Mouse (Mus musculus) MEL (cell line): ENCODE results near the gene Dennd1b. TPM values are rescaled to one million over a fixed set of nuclear protein-coding genes. Genes with fewer than 3 reads are reported as not detected.

Source experiments
- DNase-seq: peaks from one replicate; pipeline ENCODE4 v3.0.0; 2011; ENCODE audit warnings: low read depth, low spot score
- H3K27ac ChIP-seq: 2 replicates; pipeline ENCODE4 v1.5.1; 2012; ENCODE audit warnings: low read depth, mild to moderate bottlenecking, control low read depth, low read length, moderate library complexity; ENCODE audit not compliant: control insufficient read depth
- H3K27me3 ChIP-seq, 2 experiments: fragments of 150-350 bp in 1 of 2; sonication (generic) in 1 of 2; 2 replicates each; pipeline ENCODE4 v1.6.1; 2012; ENCODE audit warnings: low read length in 2 of 2, mild to moderate bottlenecking in 2 of 2, improper control_type of control experiment in 1 of 2, moderate library complexity in 1 of 2; ENCODE audit not compliant: insufficient read depth in 2 of 2, control insufficient read depth in 1 of 2
- H3K36me3 ChIP-seq, 2 experiments: 2 replicates each; pipeline ENCODE4 v1.6.1; 2012 to 2014; ENCODE audit warnings: low read length in 2 of 2, improper control_type of control experiment in 1 of 2, inconsistent platforms in 1 of 2, mild to moderate bottlenecking in 1 of 2; ENCODE audit not compliant: insufficient read depth in 2 of 2, control insufficient read depth in 1 of 2
- H3K4me1 ChIP-seq, 2 experiments: fragments of 150-350 bp in 1 of 2; sonication (generic) in 1 of 2; 2 replicates each; pipeline ENCODE4 v1.6.1; 2012; ENCODE audit warnings: low read length in 2 of 2, improper control_type of control experiment in 1 of 2, mild to moderate bottlenecking in 1 of 2; ENCODE audit not compliant: insufficient read depth in 2 of 2, control insufficient read depth in 1 of 2
- H3K4me3 ChIP-seq, 2 experiments: fragments of 150-350 bp in 1 of 2; sonication (generic) in 1 of 2; 2 replicates each; pipeline ENCODE4 v1.5.1; 2012; ENCODE audit warnings: low read depth in 2 of 2, low read length in 2 of 2, mild to moderate bottlenecking in 2 of 2, moderate library complexity in 2 of 2, control low read depth in 1 of 2, improper control_type of control experiment in 1 of 2; ENCODE audit not compliant: control insufficient read depth in 1 of 2, insufficient read depth in 1 of 2
- H3K79me2 ChIP-seq: 2 replicates; pipeline ENCODE4 v1.6.1; 2012; ENCODE audit warnings: mild to moderate bottlenecking, low read length, moderate library complexity; ENCODE audit not compliant: control insufficient read depth, poor library complexity, insufficient read depth
- H3K9ac ChIP-seq: 2 replicates; pipeline ENCODE4 v1.6.1; 2012; ENCODE audit warnings: low read depth, mild to moderate bottlenecking, control low read depth, low read length, moderate library complexity; ENCODE audit not compliant: control insufficient read depth, poor library complexity, severe bottlenecking
- H3K9me3 ChIP-seq: fragments of 150-350 bp; sonication (generic); replicated peaks from 2 replicates; pipeline ENCODE4 v1.6.1; 2012; ENCODE audit warnings: mild to moderate bottlenecking, low read length, improper control_type of control experiment, moderate library complexity; ENCODE audit not compliant: insufficient read depth
- BHLHE40 ChIP-seq: IDR thresholded peaks from 2 replicates; pipeline ENCODE4 v1.6.1; 2012; ENCODE audit warnings: low read depth, mild to moderate bottlenecking, inconsistent platforms, low read length, improper control_type of control experiment, borderline replicate concordance
- CHD1 ChIP-seq: IDR thresholded peaks from 2 replicates; pipeline ENCODE4 v1.6.1; 2012; ENCODE audit warnings: low read depth, mild to moderate bottlenecking, inconsistent platforms, low read length, improper control_type of control experiment
- EP300 ChIP-seq, 2 experiments: IDR thresholded peaks; 2 replicates each; pipeline ENCODE4 v1.6.1; 2011; ENCODE audit warnings: improper control_type of control experiment in 2 of 2, low read length in 2 of 2, low read depth in 1 of 2, mild to moderate bottlenecking in 1 of 2
- GATA1 ChIP-seq: IDR thresholded peaks from 2 replicates; pipeline ENCODE4 v1.6.1; 2011; ENCODE audit warnings: low read depth, low read length, improper control_type of control experiment
- HCFC1 ChIP-seq: IDR thresholded peaks from 2 replicates; pipeline ENCODE4 v1.6.1; 2012; ENCODE audit warnings: low read depth, mild to moderate bottlenecking, inconsistent platforms, low read length, improper control_type of control experiment, moderate library complexity
- JUND ChIP-seq: IDR thresholded peaks from 2 replicates; pipeline ENCODE4 v1.6.1; 2011; ENCODE audit warnings: low read depth, mild to moderate bottlenecking, improper control_type of control experiment, low read length
- KAT2A ChIP-seq: conservative IDR thresholded peaks from 2 replicates; pipeline ENCODE4 v1.6.1; 2012; ENCODE audit warnings: low read depth, low read length, improper control_type of control experiment, inconsistent platforms
- MAX ChIP-seq: IDR thresholded peaks from 2 replicates; pipeline ENCODE4 v1.6.1; 2011; ENCODE audit warnings: low read length, improper control_type of control experiment
- MXI1 ChIP-seq: IDR thresholded peaks from 2 replicates; pipeline ENCODE4 v1.6.1; 2011; ENCODE audit warnings: mild to moderate bottlenecking, low read depth, low read length, improper control_type of control experiment
- MYB ChIP-seq: IDR thresholded peaks from 2 replicates; pipeline ENCODE4 v1.6.1; 2011; ENCODE audit warnings: mild to moderate bottlenecking, low read depth, low read length, improper control_type of control experiment
- MYC ChIP-seq: IDR thresholded peaks from 2 replicates; pipeline ENCODE4 v1.6.1; 2011; ENCODE audit warnings: low read depth, mild to moderate bottlenecking, low read length, improper control_type of control experiment, moderate library complexity
- NELFE ChIP-seq: IDR thresholded peaks from 2 replicates; pipeline ENCODE4 v1.6.1; 2011; ENCODE audit warnings: low read depth, low read length, improper control_type of control experiment
- POLR2A ChIP-seq, 2 experiments: IDR thresholded peaks; 2 replicates each; pipeline ENCODE4 v1.6.1; 2011 to 2012; ENCODE audit warnings: low read length in 2 of 2, mild to moderate bottlenecking in 2 of 2, control low read depth in 1 of 2, improper control_type of control experiment in 1 of 2, low read depth in 1 of 2, moderate library complexity in 1 of 2; ENCODE audit not compliant: control insufficient read depth in 1 of 2, insufficient read depth in 1 of 2, poor library complexity in 1 of 2
- POLR2AphosphoS2 ChIP-seq: IDR thresholded peaks from 2 replicates; pipeline ENCODE4 v1.6.1; 2011; ENCODE audit warnings: low read length, improper control_type of control experiment
- POLR2AphosphoS5 ChIP-seq: IDR thresholded peaks from 2 replicates; pipeline ENCODE4 v1.6.1; 2012; ENCODE audit warnings: low read depth, borderline replicate concordance, mild to moderate bottlenecking, inconsistent platforms, low read length, moderate library complexity, mixed read lengths
- SIN3A ChIP-seq: IDR thresholded peaks from 2 replicates; pipeline ENCODE4 v1.6.1; 2012; ENCODE audit warnings: low read length, improper control_type of control experiment, inconsistent platforms
- TCF12 ChIP-seq: IDR thresholded peaks from 2 replicates; pipeline ENCODE4 v1.6.1; 2014; ENCODE audit warnings: low read depth, mild to moderate bottlenecking, inconsistent platforms, low read length, improper control_type of control experiment, moderate library complexity
- UBTF ChIP-seq: IDR thresholded peaks from 2 replicates; pipeline ENCODE4 v1.6.1; 2012; ENCODE audit warnings: low read depth, mild to moderate bottlenecking, inconsistent platforms, low read length, improper control_type of control experiment, moderate library complexity, borderline replicate concordance; ENCODE audit not compliant: insufficient read depth
- USF1 ChIP-seq: IDR thresholded peaks from 2 replicates; pipeline ENCODE4 v1.6.1; 2014; ENCODE audit warnings: low read depth, mild to moderate bottlenecking, inconsistent platforms, low read length, improper control_type of control experiment, moderate library complexity
- USF2 ChIP-seq, 2 experiments: IDR thresholded peaks; 2 replicates each; pipeline ENCODE4 v1.6.1; 2011 to 2012; ENCODE audit warnings: improper control_type of control experiment in 2 of 2, low read length in 2 of 2, borderline replicate concordance in 1 of 2, inconsistent platforms in 1 of 2, low read depth in 1 of 2, mild to moderate bottlenecking in 1 of 2; ENCODE audit not compliant: insufficient read depth in 1 of 2
- polyA plus RNA-seq, 2 experiments: library from polyadenylated mRNA; stranded (reverse) in 1 of 2; unstranded in 1 of 2; fragments of >175 nt in 1 of 2; fragments of >200 nt in 1 of 2; gene quantifications; 2 replicates each; pipeline versions ENCODE4 v1.2.1 to v1.2.4; 2012; ENCODE audit warnings: low replicate concordance in 2 of 2, low read depth in 1 of 2; ENCODE audit not compliant: insufficient read length in 2 of 2, insufficient read depth in 1 of 2, missing spikeins in 1 of 2
- total RNA-seq: library from RNA; depleted of rRNA; stranded (reverse); fragments of 300-350 nt; gene quantifications from 2 replicates; pipeline ENCODE4 v1.2.3, GENCODE M21; 2012

Gene Dennd1b
- total and polyA plus RNA-seq, 3 experiments = 3.9 to 4.1 TPM; not detected in 1

DNA sequence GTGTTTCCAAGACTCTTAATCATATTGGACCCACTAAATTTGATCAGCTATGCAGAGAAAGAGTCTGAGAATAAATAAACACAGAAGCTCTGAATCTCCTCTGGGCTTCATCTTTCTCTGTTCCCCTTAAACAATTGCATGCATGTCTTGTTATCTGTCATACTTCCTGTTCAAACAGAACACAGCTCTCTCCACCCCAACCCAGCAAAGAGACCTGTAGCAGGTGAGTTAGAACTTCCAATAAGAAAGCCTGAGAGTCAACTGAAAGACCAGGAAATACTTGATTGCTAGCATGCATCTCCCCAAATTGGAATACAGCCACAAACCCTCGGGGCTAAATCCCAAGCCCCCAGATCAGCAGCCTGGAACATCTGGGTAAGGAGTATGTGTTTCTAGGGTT lies 42.4 kb upstream of the Dennd1b start:
- no peaks in the 10 kb centered on the region for H3K27me3 ChIP-seq
- H3K9ac ChIP-seq = 0 out of 2 replicates have a peak overlapping the region, but pooled peaks have one; percentile 29
- no peak overlapping the region for H3K4me3 ChIP-seq
- H3K36me3 ChIP-seq = peaks cover 0 to 31% of the 10 kb centered on the region in 2 experiments; a peak in 2 of 4 replicates
- H3K9me3 ChIP-seq = no peaks in the 10 kb centered on the region
- no peak for TF ChIP-seq MXI1
- no peak for TF ChIP-seq POLR2A (IDR thresholded peaks at IDR 0.05; ENCODE audit: control insufficient read depth in 1 of 2, insufficient read depth in 1 of 2, low read depth in 1 of 2, low read length in 2 of 2, poor library complexity in 1 of 2)
- no peak for TF ChIP-seq KAT2A
- TF ChIP-seq GATA1 = peak; percentile 59
- TF ChIP-seq MAX = no peak
- TF ChIP-seq MYB = no peak
- no peak for TF ChIP-seq USF2 (IDR thresholded peaks at IDR 0.05; ENCODE audit: borderline replicate concordance in 1 of 2, insufficient read depth in 1 of 2, low read depth in 1 of 2, low read length in 2 of 2)
- TF ChIP-seq POLR2AphosphoS2 = no peak
- peak in 1 of 2 experiments; percentile 23; a peak in 1 of 4 replicates for TF ChIP-seq EP300 (IDR thresholded peaks at IDR 0.05; ENCODE audit: low read depth in 1 of 2, low read length in 2 of 2)
- no peak for TF ChIP-seq BHLHE40
- TF ChIP-seq JUND = no peak
- H3K4me1 ChIP-seq = peaks cover 2 to 20% of the 10 kb centered on the region in 2 experiments
- peak; percentile 55 for DNase-seq
- peak overlapping the region; percentile 54 for H3K27ac ChIP-seq
- H3K79me2 ChIP-seq = no peaks in the 10 kb centered on the region

DNA sequence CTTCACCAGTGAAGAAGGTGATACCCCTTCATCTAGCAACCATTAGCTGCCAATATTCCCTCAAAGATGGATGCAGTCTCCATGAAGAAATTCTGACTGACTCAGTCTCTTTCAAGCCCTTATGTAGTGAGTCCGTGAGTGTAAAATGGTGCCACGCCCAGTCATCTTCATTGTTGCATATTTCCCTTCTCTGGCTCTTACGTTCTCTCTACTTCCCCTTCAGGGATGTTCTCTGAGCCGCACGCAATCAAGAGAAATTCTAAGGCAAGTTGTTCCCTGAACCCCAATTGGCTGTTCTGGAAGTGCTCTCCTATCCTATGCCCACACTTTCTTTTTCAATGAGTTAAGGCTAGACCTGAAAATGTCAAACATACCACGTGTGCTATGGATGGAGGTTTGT lies 40.3 kb upstream of the Dennd1b start:
- Histone ChIP-seq H3K9ac (no peak overlapping the region), H3K27ac (peak overlapping the region; percentile 76)
- TF ChIP-seq MAX = 0 out of 2 replicates have a peak, but pooled peaks have one; percentile 15
- no peak for TF ChIP-seq UBTF
- TF ChIP-seq, all 39 proteins: peak for 1
- peaks cover 2 to 20% of the 10 kb centered on the region in 2 experiments for H3K4me1 ChIP-seq
- H3K79me2 ChIP-seq = no peaks in the 10 kb centered on the region
- H3K4me3 ChIP-seq = peak overlapping the region in 1 of 2 experiments; percentile 13; a peak in 1 of 4 replicates
- peaks cover 0 to 31% of the 10 kb centered on the region in 2 experiments; a peak in 2 of 4 replicates for H3K36me3 ChIP-seq
- H3K9me3 ChIP-seq = no peaks in the 10 kb centered on the region
- DNase-seq = peak; percentile 81
- no peaks in the 10 kb centered on the region for H3K27me3 ChIP-seq

DNA sequence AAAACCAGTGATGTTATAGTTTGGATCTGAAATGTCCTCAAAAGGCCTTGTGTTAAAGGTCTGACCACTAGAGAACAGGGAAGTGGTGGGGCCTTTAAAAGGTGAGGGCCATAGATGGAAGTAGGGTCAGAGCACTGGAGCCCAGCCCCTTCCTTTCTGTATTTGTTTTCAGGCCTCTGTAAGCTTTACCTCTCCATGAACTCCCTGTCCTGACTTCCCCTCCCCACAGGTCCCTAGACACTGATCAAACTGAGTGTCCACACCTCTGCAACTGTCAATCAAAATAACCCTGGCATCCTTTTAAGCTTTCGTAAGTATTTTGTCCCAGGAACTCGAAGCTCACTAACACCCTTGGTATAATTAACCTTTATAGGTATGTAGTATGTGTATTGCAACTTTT lies 39.0 kb upstream of the Dennd1b start:
- H3K27ac ChIP-seq = no peak overlapping the region
- no peaks in the 10 kb centered on the region for H3K79me2 ChIP-seq
- H3K27me3 ChIP-seq = no peaks in the 10 kb centered on the region
- peaks cover 2 to 26% of the 10 kb centered on the region in 2 experiments for H3K4me1 ChIP-seq
- TF ChIP-seq POLR2AphosphoS5 (no peak), MYB (no peak), MXI1 (no peak), USF1 (no peak), SIN3A (no peak), HCFC1 (no peak), NELFE (no peak), POLR2A (IDR thresholded peaks at IDR 0.05; ENCODE audit: control insufficient read depth in 1 of 2, insufficient read depth in 1 of 2, low read depth in 1 of 2, low read length in 2 of 2, poor library complexity in 1 of 2) (no peak), CHD1 (no peak), TCF12 (no peak), MYC (no peak)
- no peaks in the 10 kb centered on the region for H3K9me3 ChIP-seq
- H3K9ac ChIP-seq = no peak overlapping the region
- H3K4me3 ChIP-seq = no peak overlapping the region
- peaks cover 0 to 36% of the 10 kb centered on the region in 2 experiments; a peak in 2 of 4 replicates for H3K36me3 ChIP-seq
- DNase-seq = no peak
